Mouse (Mus musculus) megakaryocyte, embryonic 14.5 days (primary cell): Measurements from ENCODE around the gene Arih2. TPM values are rescaled to one million over a fixed set of nuclear protein-coding genes. Genes with fewer than 3 reads are reported as not detected.
A peak's percentile ranks its signal among the peaks of the same experiment; 100 is the strongest.
"Not testable (repeated sequence)": the region's sequence is repeated elsewhere in the genome, so short reads cannot be mapped to it uniquely, and the experiment has no call there.

Experiments used
- H3K27me3 ChIP-seq: replicated peaks from 2 replicates; pipeline ENCODE3; 2012; ENCODE audit warnings: inconsistent platforms
- H3K36me3 ChIP-seq: replicated peaks from 2 replicates; pipeline ENCODE3; 2012; ENCODE audit warnings: low read length, inconsistent platforms, mixed read lengths
- H3K4me1 ChIP-seq: 2 replicates; pipeline ENCODE4 v1.6.1; 2012; ENCODE audit warnings: inconsistent platforms
- H3K4me3 ChIP-seq: replicated peaks from 2 replicates; pipeline ENCODE3; 2012; ENCODE audit warnings: moderate library complexity, mild to moderate bottlenecking, inconsistent platforms
- H3K9me3 ChIP-seq: 2 replicates; pipeline ENCODE4 v1.6.1; 2012; ENCODE audit warnings: inconsistent platforms
- FLI1 ChIP-seq: IDR thresholded peaks from 2 replicates; pipeline ENCODE4 v1.6.1; 2012; ENCODE audit warnings: low read length, inconsistent platforms, mixed read lengths
- GATA1 ChIP-seq: IDR thresholded peaks from 3 replicates; pipeline ENCODE4 v1.6.1; 2012; ENCODE audit warnings: mixed read lengths, low read length, inconsistent platforms, borderline replicate concordance
- polyA plus RNA-seq: library from polyadenylated mRNA; stranded (reverse); fragments of >175 nt; gene quantifications from 2 replicates; pipeline ENCODE4 v1.2.3, GENCODE M21; 2012; ENCODE audit warnings: low replicate concordance; ENCODE audit not compliant: insufficient read depth

Arih2 gene
- polyA plus RNA-seq, 1 experiment = 103 TPM

- H3K4me1 ChIP-seq = peaks cover 85% of the 10 kb centered on the region
- H3K4me3 ChIP-seq = no peak overlapping the region
- no peaks in the 10 kb centered on the region for H3K9me3 ChIP-seq
- H3K27me3 ChIP-seq = no peaks in the 10 kb centered on the region
- peaks cover 72% of the 10 kb centered on the region for H3K36me3 ChIP-seq
- TF ChIP-seq FLI1 (no peak), GATA1 (no peak)
Measured at GRCm38 (mm10) chr9:108628141-108628540, 21.0 kb downstream of the Arih2 start.

- Histone ChIP-seq H3K9me3 (no peaks in the 10 kb centered on the region), H3K4me1 (peaks cover 74% of the 10 kb centered on the region), H3K27me3 (no peaks in the 10 kb centered on the region), H3K36me3 (peaks cover 68% of the 10 kb centered on the region), H3K4me3 (peak overlapping the region; percentile 54)
- no peak for TF ChIP-seq GATA1
- TF ChIP-seq FLI1 = no peak
Measured at GRCm38 (mm10) chr9:108626498-108626897, 22.7 kb downstream of the Arih2 start.

DNA sequence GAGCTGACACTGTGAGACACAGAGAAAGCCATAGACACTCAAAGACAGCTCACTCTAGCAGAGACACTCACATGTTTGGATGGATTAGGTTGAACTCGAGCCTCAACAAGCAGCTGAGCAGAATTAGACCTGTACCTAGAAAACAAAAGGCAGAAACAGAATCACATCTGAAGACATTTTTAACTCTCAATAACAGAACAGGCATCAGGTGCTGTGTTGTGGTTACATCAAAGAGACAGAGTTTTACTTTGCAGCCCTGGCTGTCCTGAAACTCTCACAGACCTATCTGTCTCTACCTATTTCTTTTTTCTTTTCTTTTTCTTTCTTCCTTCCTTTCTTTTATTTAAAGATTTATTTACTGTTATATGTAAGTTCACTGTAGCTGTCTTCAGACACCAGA lies 31.9 kb downstream of the Arih2 start:
- Histone ChIP-seq H3K36me3 (peaks cover 98% of the 10 kb centered on the region), H3K4me3 (no peak overlapping the region), H3K9me3 (no peaks in the 10 kb centered on the region), H3K4me1 (peaks cover 16% of the 10 kb centered on the region; the same call in 1 of the 2 replicates), H3K27me3 (no peaks in the 10 kb centered on the region)
- TF ChIP-seq FLI1 = no peak
- TF ChIP-seq GATA1 = no peak

- Histone ChIP-seq H3K36me3 (peaks cover 99% of the 10 kb centered on the region), H3K4me3 (no peak overlapping the region), H3K27me3 (no peaks in the 10 kb centered on the region), H3K9me3 (no peaks in the 10 kb centered on the region), H3K4me1 (peaks cover 9% of the 10 kb centered on the region)
- TF ChIP-seq GATA1 = no peak
- TF ChIP-seq FLI1 = no peak
Measured at GRCm38 (mm10) chr9:108611488-108611887, 37.7 kb downstream of the Arih2 start.

GRCm38 (mm10) chr9:108608889-108609288 lies 40.3 kb downstream of the Arih2 start:
- Histone ChIP-seq H3K36me3 (peaks cover 98% of the 10 kb centered on the region), H3K4me3 (no peak overlapping the region), H3K27me3 (no peaks in the 10 kb centered on the region), H3K4me1 (peaks cover 4% of the 10 kb centered on the region; the same call in 1 of the 2 replicates), H3K9me3 (no peaks in the 10 kb centered on the region)
- TF ChIP-seq GATA1 = no peak
- TF ChIP-seq FLI1 = no peak

GRCm38 (mm10) chr9:108607929-108608328 lies 41.3 kb downstream of the Arih2 start:
- not testable (repeated sequence) for H3K4me1 ChIP-seq, H3K27me3 ChIP-seq, H3K9me3 ChIP-seq, H3K4me3 ChIP-seq
- H3K36me3 ChIP-seq = peaks cover 98% of the 10 kb centered on the region

GRCm38 (mm10) chr9:108601986-108602385 lies 47.2 kb downstream of the Arih2 start:
- TF ChIP-seq FLI1 (no peak), GATA1 (no peak)
- Histone ChIP-seq H3K36me3 (peaks cover 55% of the 10 kb centered on the region), H3K4me1 (peaks cover 11% of the 10 kb centered on the region), H3K27me3 (peaks cover 6% of the 10 kb centered on the region), H3K9me3 (no peaks in the 10 kb centered on the region), H3K4me3 (no peak overlapping the region)

DNA sequence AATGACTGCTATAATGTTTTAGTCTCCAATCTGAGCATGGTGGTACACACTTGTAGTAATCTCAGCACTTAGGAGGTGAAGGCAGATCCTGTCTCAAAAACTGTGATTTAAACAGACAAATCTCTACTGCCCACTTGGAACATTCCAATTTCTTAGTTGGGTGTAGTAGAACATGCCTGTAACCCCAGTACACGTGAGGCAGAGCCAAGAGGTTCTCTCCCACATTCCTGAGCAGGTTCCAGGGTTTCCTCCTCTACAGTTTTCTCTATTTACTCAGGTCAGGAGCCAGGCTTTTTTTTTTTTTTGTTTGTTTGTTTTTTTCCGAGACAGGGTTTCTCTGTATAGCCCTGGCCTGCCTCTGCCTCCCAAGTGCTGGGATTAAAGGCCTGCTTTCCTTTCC lies 49.2 kb downstream of the Arih2 start:
- Histone ChIP-seq H3K27me3 (peaks cover 7% of the 10 kb centered on the region), H3K36me3 (peaks cover 36% of the 10 kb centered on the region), H3K4me3 (no peak overlapping the region), H3K9me3 (no peaks in the 10 kb centered on the region), H3K4me1 (peaks cover 21% of the 10 kb centered on the region)
- no peak for TF ChIP-seq FLI1

- Histone ChIP-seq H3K27me3 (peaks cover 7% of the 10 kb centered on the region), H3K9me3 (no peaks in the 10 kb centered on the region), H3K4me1 (peaks cover 30% of the 10 kb centered on the region), H3K4me3 (no peak overlapping the region), H3K36me3 (peaks cover 27% of the 10 kb centered on the region)
- TF ChIP-seq FLI1 (no peak), GATA1 (no peak)
Measured at GRCm38 (mm10) chr9:108599021-108599566, 50.1 kb downstream of the Arih2 start.

- H3K4me3 ChIP-seq = peak within 1 kb of the TSS; percentile 93
Measured at GRCm38 (mm10) chr9:108596998-108597764, 52.0 kb downstream of the Arih2 start, which contains the start of gene P4htm. Gene P4htm, minus strand, starts transcription at chr9:108597667.

More at GRCm38 (mm10) chr9:108596998-108597764, 52.0 kb downstream of the Arih2 start, which contains the start of gene P4htm:
- H3K27me3 ChIP-seq = peaks cover 7% of the 10 kb centered on the region
- H3K4me1 ChIP-seq = peaks cover 33% of the 10 kb centered on the region
- no peak for TF ChIP-seq GATA1
- no peak for TF ChIP-seq FLI1
- H3K9me3 ChIP-seq = no peaks in the 10 kb centered on the region
- H3K36me3 ChIP-seq = peaks cover 13% of the 10 kb centered on the region
